Mouse (Mus musculus): ENCODE data around the gene Arhgap44. TPM values are rescaled to one million over a fixed set of nuclear protein-coding genes. Genes with fewer than 3 reads are reported as not detected.

Gene Arhgap44
- polyA plus RNA-seq, 1 experiment from 2014 or later = 16.9 TPM

- 74% methylated on average over 5 of the region's 5 CpGs for WGBS
- Histone ChIP-seq H3K9ac (no peak overlapping the region), H3K9me3 (no peaks in the 10 kb centered on the region), H3K4me3 (no peak overlapping the region), H3K36me3 (replicated peaks) (peaks cover 16% of the 10 kb centered on the region; the same call in 1 of the 2 replicates), H3K27me3 (replicated peaks) (no peaks in the 10 kb centered on the region), H3K4me1 (no peaks in the 10 kb centered on the region), H3K4me2 (no peak overlapping the region), H3K27ac (no peak overlapping the region)
- ATAC-seq (replicated peaks) = no peak
These were observed 134.7 kb downstream of the Arhgap44 start for GRCm38 (mm10) chr11:65028049-65028448.

GRCm38 (mm10) chr11:65022771-65023170, 140.0 kb downstream of the Arhgap44 start:
- H3K4me1 ChIP-seq = no peaks in the 10 kb centered on the region
- H3K9ac ChIP-seq = no peak overlapping the region
- ATAC-seq (replicated peaks) = no peak
- no peaks in the 10 kb centered on the region for H3K9me3 ChIP-seq
- H3K27me3 ChIP-seq (replicated peaks) = no peaks in the 10 kb centered on the region
- H3K4me2 ChIP-seq = no peak overlapping the region
- 92% methylated on average over 11 of the region's 11 CpGs for WGBS
- H3K36me3 ChIP-seq (replicated peaks) = 0 out of 2 replicates have a peak, but pooled peaks cover 2% of the 10 kb centered on the region
- H3K27ac ChIP-seq = no peak overlapping the region
- H3K4me3 ChIP-seq = no peak overlapping the region

- no peak for ATAC-seq (replicated peaks)
- WGBS = 85% methylated on average over 4 of the region's 4 CpGs
These were observed 142.0 kb downstream of the Arhgap44 start for GRCm38 (mm10) chr11:65020744-65021143.

GRCm38 (mm10) chr11:65016754-65017153, 146.0 kb downstream of the Arhgap44 start:
- ATAC-seq (replicated peaks) = no peak
- Histone ChIP-seq H3K9ac (no peak overlapping the region), H3K4me1 (no peaks in the 10 kb centered on the region), H3K4me2 (no peak overlapping the region), H3K36me3 (replicated peaks) (no peaks in the 10 kb centered on the region), H3K27me3 (replicated peaks) (no peaks in the 10 kb centered on the region), H3K4me3 (no peak overlapping the region), H3K9me3 (no peaks in the 10 kb centered on the region), H3K27ac (no peak overlapping the region)
- 93% methylated on average over 1 of the region's 1 CpGs for WGBS

More at GRCm38 (mm10) chr11:65020744-65021143, 142.0 kb downstream of the Arhgap44 start:
- Histone ChIP-seq H3K4me2 (no peak overlapping the region), H3K4me1 (no peaks in the 10 kb centered on the region), H3K4me3 (no peak overlapping the region), H3K36me3 (replicated peaks) (0 out of 2 replicates have a peak, but pooled peaks cover 2% of the 10 kb centered on the region), H3K9me3 (no peaks in the 10 kb centered on the region), H3K9ac (no peak overlapping the region), H3K27ac (no peak overlapping the region), H3K27me3 (replicated peaks) (no peaks in the 10 kb centered on the region)

- no peak overlapping the region for H3K9ac ChIP-seq
- H3K36me3 ChIP-seq (replicated peaks) = no peaks in the 10 kb centered on the region
- no peaks in the 10 kb centered on the region for H3K4me1 ChIP-seq
- H3K9me3 ChIP-seq = no peaks in the 10 kb centered on the region
- no peaks in the 10 kb centered on the region for H3K27me3 ChIP-seq (replicated peaks)
- no peak overlapping the region for H3K4me2 ChIP-seq
- H3K27ac ChIP-seq = no peak overlapping the region
- no peak overlapping the region for H3K4me3 ChIP-seq
- 73% methylated on average over 6 of the region's 6 CpGs for WGBS
- no peak for ATAC-seq (replicated peaks)
These were observed 148.9 kb downstream of the Arhgap44 start for GRCm38 (mm10) chr11:65013906-65014305.

GRCm38 (mm10) chr11:65006047-65006446, 156.7 kb downstream of the Arhgap44 start:
- no peaks in the 10 kb centered on the region for H3K4me1 ChIP-seq
- no peak overlapping the region for H3K4me3 ChIP-seq
- no peak for ATAC-seq (replicated peaks)
- H3K9ac ChIP-seq = no peak overlapping the region
- peaks cover 21% of the 10 kb centered on the region for H3K36me3 ChIP-seq (replicated peaks)
- no peak overlapping the region for H3K27ac ChIP-seq
- 88% methylated on average over 4 of the region's 4 CpGs for WGBS
- no peak overlapping the region for H3K4me2 ChIP-seq
- no peaks in the 10 kb centered on the region for H3K9me3 ChIP-seq
- no peaks in the 10 kb centered on the region for H3K27me3 ChIP-seq (replicated peaks)

- Histone ChIP-seq H3K27ac (no peak overlapping the region), H3K27me3 (replicated peaks) (no peaks in the 10 kb centered on the region), H3K9me3 (no peaks in the 10 kb centered on the region), H3K4me2 (no peak overlapping the region), H3K4me3 (no peak overlapping the region), H3K36me3 (replicated peaks) (peaks cover 27% of the 10 kb centered on the region), H3K4me1 (no peaks in the 10 kb centered on the region), H3K9ac (no peak overlapping the region)
- 86% methylated on average over 3 of the region's 3 CpGs for WGBS
- no peak for ATAC-seq (replicated peaks)
These were observed 157.9 kb downstream of the Arhgap44 start for GRCm38 (mm10) chr11:65004836-65005235.

GRCm38 (mm10) chr11:65003611-65004010, 159.2 kb downstream of the Arhgap44 start:
- 93% methylated on average over 5 of the region's 5 CpGs for WGBS
- Histone ChIP-seq H3K4me3 (no peak overlapping the region), H3K36me3 (replicated peaks) (peaks cover 36% of the 10 kb centered on the region), H3K4me1 (no peaks in the 10 kb centered on the region), H3K27ac (no peak overlapping the region), H3K9ac (no peak overlapping the region), H3K27me3 (replicated peaks) (no peaks in the 10 kb centered on the region), H3K9me3 (no peaks in the 10 kb centered on the region), H3K4me2 (no peak overlapping the region)
- no peak for ATAC-seq (replicated peaks)

- H3K9me3 ChIP-seq = no peaks in the 10 kb centered on the region
- H3K27me3 ChIP-seq (replicated peaks) = no peaks in the 10 kb centered on the region
- H3K4me2 ChIP-seq = no peak overlapping the region
- H3K27ac ChIP-seq = no peak overlapping the region
- peaks cover 36% of the 10 kb centered on the region for H3K36me3 ChIP-seq (replicated peaks)
- no peak for ATAC-seq (replicated peaks)
- H3K4me3 ChIP-seq = no peak overlapping the region
- H3K9ac ChIP-seq = no peak overlapping the region
- WGBS = 93% methylated on average over 14 of the region's 14 CpGs
- H3K4me1 ChIP-seq = no peaks in the 10 kb centered on the region
These were observed 161.0 kb downstream of the Arhgap44 start for GRCm38 (mm10) chr11:65001729-65002128.

- H3K36me3 ChIP-seq (replicated peaks) = peaks cover 43% of the 10 kb centered on the region
- H3K4me2 ChIP-seq = no peak overlapping the region
- no peak overlapping the region for H3K4me3 ChIP-seq
- no peaks in the 10 kb centered on the region for H3K4me1 ChIP-seq
- no peak overlapping the region for H3K27ac ChIP-seq
- H3K9me3 ChIP-seq = no peaks in the 10 kb centered on the region
- no peaks in the 10 kb centered on the region for H3K27me3 ChIP-seq (replicated peaks)
- WGBS = 82% methylated on average over 5 of the region's 5 CpGs
- H3K9ac ChIP-seq = no peak overlapping the region
- ATAC-seq (replicated peaks) = no peak
These were observed 163.1 kb downstream of the Arhgap44 start for GRCm38 (mm10) chr11:64999685-65000084.

GRCm38 (mm10) chr11:64998439-64998838, 164.3 kb downstream of the Arhgap44 start:
- Histone ChIP-seq H3K4me3 (no peak overlapping the region), H3K27me3 (replicated peaks) (no peaks in the 10 kb centered on the region), H3K9me3 (no peaks in the 10 kb centered on the region), H3K9ac (no peak overlapping the region), H3K36me3 (replicated peaks) (peaks cover 52% of the 10 kb centered on the region), H3K4me2 (no peak overlapping the region), H3K4me1 (no peaks in the 10 kb centered on the region), H3K27ac (no peak overlapping the region)
- no peak for ATAC-seq (replicated peaks)
- WGBS = 91% methylated on average over 3 of the region's 3 CpGs

GRCm38 (mm10) chr11:64988556-64988955, 174.2 kb downstream of the Arhgap44 start:
- Histone ChIP-seq H3K9ac (no peak overlapping the region), H3K4me1 (no peaks in the 10 kb centered on the region), H3K9me3 (no peaks in the 10 kb centered on the region), H3K4me3 (no peak overlapping the region), H3K27ac (no peak overlapping the region), H3K27me3 (replicated peaks) (no peaks in the 10 kb centered on the region), H3K4me2 (no peak overlapping the region), H3K36me3 (replicated peaks) (peaks cover 64% of the 10 kb centered on the region)
- WGBS = 95% methylated on average over 2 of the region's 2 CpGs
- no peak for ATAC-seq (replicated peaks)

- H3K27ac ChIP-seq = no peak overlapping the region
- peaks cover 22% of the 10 kb centered on the region; the same call in 1 of the 2 replicates for H3K36me3 ChIP-seq (replicated peaks)
These were observed 183.3 kb downstream of the Arhgap44 start for GRCm38 (mm10) chr11:64979489-64979845.

More at GRCm38 (mm10) chr11:64979489-64979845, 183.3 kb downstream of the Arhgap44 start:
- Histone ChIP-seq H3K4me1 (peaks cover 16% of the 10 kb centered on the region), H3K27me3 (replicated peaks) (peaks cover 4% of the 10 kb centered on the region; the same call in 1 of the 2 replicates), H3K9me3 (no peaks in the 10 kb centered on the region), H3K4me3 (peak overlapping the region; percentile 68), H3K4me2 (peak overlapping the region; percentile 72), H3K9ac (peak overlapping the region; percentile 73)
- 14% methylated on average over 9 of the region's 9 CpGs for WGBS
- ATAC-seq (replicated peaks) = no peak
